ENCODE assay signal across 8 mouse cellular contexts in genomic region chr8:71601939-71602665, GRCm38 (mm10). TPM values are rescaled to one million over a fixed set of nuclear protein-coding genes. Genes with fewer than 3 reads are reported as not detected.
DNase-seq lines count a peak whose midpoint lies in the region; ATAC-seq and TF ChIP-seq lines count a peak whose summit lies in the region.

No protein-coding gene starts in this region.

- peaks cover 28% of the 10 kb centered on the region for H3K27me3 ChIP-seq in forebrain, embryonic 16.5 days (replicated peaks; ENCODE audit: control insufficient read depth, insufficient read depth, low read length)
- H3K27me3 ChIP-seq in liver, embryonic 14.5 days (ENCODE audit: control insufficient read depth, insufficient read depth, low read length), result peaks cover 27% of the 10 kb centered on the region
- peaks cover 14% of the 10 kb centered on the region for H3K27me3 ChIP-seq in stomach, embryonic 15.5 days (replicated peaks)

- peak overlapping the region; percentile 52 for H3K4me2 ChIP-seq in forebrain, embryonic 16.5 days (ENCODE audit: low read length)
- peak overlapping the region; percentile 43 for H3K4me2 ChIP-seq in liver, embryonic 14.5 days (ENCODE audit: low read depth)
- H3K4me2 ChIP-seq in stomach, embryonic 15.5 days, result peak overlapping the region; percentile 85

- no peaks in the 10 kb centered on the region for H3K36me3 ChIP-seq in forebrain, embryonic 16.5 days (ENCODE audit: control insufficient read depth, insufficient read depth)
- no peaks in the 10 kb centered on the region for H3K36me3 ChIP-seq in liver, embryonic 14.5 days (replicated peaks; ENCODE audit: control insufficient read depth, insufficient read depth, low read depth)
- H3K36me3 ChIP-seq in stomach, embryonic 15.5 days, result no peaks in the 10 kb centered on the region

- ATAC-seq in forebrain, embryonic 16.5 days, result peak; percentile 62
- ATAC-seq in liver, embryonic 14.5 days (ENCODE audit: insufficient read depth), result no peak
- peak; percentile 3 for ATAC-seq in stomach, embryonic 15.5 days (ENCODE audit: insufficient read depth, low FRiP score, low read depth)

- peaks cover 9% of the 10 kb centered on the region for H3K4me1 ChIP-seq in forebrain, embryonic 16.5 days (replicated peaks; ENCODE audit: control insufficient read depth, insufficient read depth, low read length)
- no peaks in the 10 kb centered on the region for H3K4me1 ChIP-seq in liver, embryonic 14.5 days (replicated peaks; ENCODE audit: control insufficient read depth in 2 of 2, insufficient read depth in 2 of 2, low read length in 1 of 2)
- H3K4me1 ChIP-seq in stomach, embryonic 15.5 days, result peaks cover 18% of the 10 kb centered on the region

- no peaks in the 10 kb centered on the region for H3K9me3 ChIP-seq in forebrain, embryonic 16.5 days (ENCODE audit: control insufficient read depth, low read length)
- H3K9me3 ChIP-seq in liver, embryonic 14.5 days (ENCODE audit: control insufficient read depth, low read length), result no peaks in the 10 kb centered on the region
- H3K9me3 ChIP-seq in stomach, embryonic 15.5 days, result no peaks in the 10 kb centered on the region

- peak overlapping the region; percentile 48 for H3K9ac ChIP-seq in forebrain, embryonic 16.5 days (replicated peaks; ENCODE audit: low read depth, low read length)
- H3K9ac ChIP-seq in liver, embryonic 14.5 days (replicated peaks), result no peak overlapping the region
- no peak overlapping the region for H3K9ac ChIP-seq in stomach, embryonic 15.5 days

- no peak for TF ChIP-seq CTCF in liver, embryonic 14.5 days (IDR thresholded peaks at IDR 0.05; ENCODE audit: low read depth)

- DNase-seq in embryo, embryonic 10.5 days (ENCODE audit: low spot score), result peak; percentile 22
- DNase-seq in embryo, embryonic 10 days (ENCODE audit: low spot score), result no peak
- DNase-seq in CD4-positive, CD25-positive, alpha-beta regulatory T cell, adult 2 months (ENCODE audit: low read depth, low spot score), result peak; percentile 64
- DNase-seq in liver, embryonic 14.5 days (ENCODE audit: low read depth in 3 of 3, low spot score in 3 of 3), result no peak
- no peak for DNase-seq in layer of hippocampus, adult 8-10 months (ENCODE audit: low spot score in 2 of 2)
- DNase-seq in right cerebral cortex, postnatal 36 days (ENCODE audit: low spot score in 2 of 2), result no peak

- no peak overlapping the region for H3K27ac ChIP-seq in forebrain, embryonic 16.5 days (ENCODE audit: low read length)
- H3K27ac ChIP-seq in liver, embryonic 14.5 days, result no peak overlapping the region
- H3K27ac ChIP-seq in stomach, embryonic 15.5 days, result no peak overlapping the region

- no peak for TF ChIP-seq EP300 in liver, embryonic 14.5 days (IDR thresholded peaks at IDR 0.05; ENCODE audit: low read depth)

- 2% methylated on average over 64 of the region's 65 CpGs for WGBS in forebrain, embryonic 16.5 days
- WGBS in liver, embryonic 14.5 days (ENCODE audit: insufficient replicate concordance), result 5% methylated on average over 65 of the region's 65 CpGs
- whole genome bisulfite sequencing in stomach, embryonic 15.5 days, result 5% methylated on average over 65 of the region's 65 CpGs

- peak overlapping the region; percentile 37 for H3K4me3 ChIP-seq in forebrain, embryonic 16.5 days (replicated peaks; ENCODE audit: low read length)
- H3K4me3 ChIP-seq in liver, embryonic 14.5 days (ENCODE audit: insufficient read depth in 1 of 2, low read depth in 2 of 2, low read length in 2 of 2), result peak overlapping the region in 1 of 2 experiments; percentile 10; a peak in 1 of 4 replicates
- H3K4me3 ChIP-seq in stomach, embryonic 15.5 days (replicated peaks), result peak overlapping the region; percentile 38

RNA-seq across cellular contexts. Expression of gene Fam129c, which starts 4.7 kb away (rescaled TPM):
- 6.2 and 8.4 TPM in 2 replicates for polyA plus RNA-seq in forebrain, embryonic 16.5 days (2015; fragmentation: Nextera tagmentation; extraction: Ambion mirVana)
- polyA plus RNA-seq in liver, embryonic 14.5 days (2012; rRNA removed), result 1.1 TPM in 2 replicates
- 0.56 and 0.99 TPM in 2 replicates for polyA plus RNA-seq in liver, embryonic 14.5 days (2014; fragmentation: Nextera tagmentation; extraction: Ambion mirVana)
- polyA plus RNA-seq in stomach, embryonic 15.5 days (2015; fragmentation: Nextera tagmentation; extraction: Ambion mirVana), result 4.3 and 4.7 TPM in 2 replicates
- total RNA-seq in layer of hippocampus, adult 8-10 months (2022), result 1 to 10 TPM; 2.0 to 4.6 (median 3.5) TPM

RNA-seq across cellular contexts. Expression of gene Colgalt1, which starts 8.7 kb away (rescaled TPM):
- 60.4 and 63.6 TPM in 2 replicates for polyA plus RNA-seq in forebrain, embryonic 16.5 days (2015; fragmentation: Nextera tagmentation; extraction: Ambion mirVana)
- polyA plus RNA-seq in liver, embryonic 14.5 days (2012; rRNA removed), result 30.9 and 31.4 TPM in 2 replicates
- 20.5 and 20.7 TPM in 2 replicates for polyA plus RNA-seq in liver, embryonic 14.5 days (2014; fragmentation: Nextera tagmentation; extraction: Ambion mirVana)
- 70.6 and 75.1 TPM in 2 replicates for polyA plus RNA-seq in stomach, embryonic 15.5 days (2015; fragmentation: Nextera tagmentation; extraction: Ambion mirVana)
- total RNA-seq in layer of hippocampus, adult 8-10 months (2022), result 10 to 100 TPM; 53.2 to 59.7 (median 53.8) TPM

RNA-seq across cellular contexts. Expression of gene Pgls, which starts 10.1 kb away (rescaled TPM):
- 167 and 189 TPM in 2 replicates for polyA plus RNA-seq in forebrain, embryonic 16.5 days (2015; fragmentation: Nextera tagmentation; extraction: Ambion mirVana)
- polyA plus RNA-seq in liver, embryonic 14.5 days (2012; rRNA removed), result 45.6 and 58.5 TPM in 2 replicates
- polyA plus RNA-seq in liver, embryonic 14.5 days (2014; fragmentation: Nextera tagmentation; extraction: Ambion mirVana), result 104 and 105 TPM in 2 replicates
- 238 and 243 TPM in 2 replicates for polyA plus RNA-seq in stomach, embryonic 15.5 days (2015; fragmentation: Nextera tagmentation; extraction: Ambion mirVana)
- total RNA-seq in layer of hippocampus, adult 8-10 months (2022), result 10 to 100 TPM; 29.1 to 38.5 (median 33.6) TPM

RNA-seq across cellular contexts. Expression of gene Slc27a1, which starts 33.4 kb away (rescaled TPM):
- 74.6 and 75.9 TPM in 2 replicates for polyA plus RNA-seq in forebrain, embryonic 16.5 days (2015; fragmentation: Nextera tagmentation; extraction: Ambion mirVana)
- 1.9 and 2.4 TPM in 2 replicates for polyA plus RNA-seq in liver, embryonic 14.5 days (2012; rRNA removed)
- polyA plus RNA-seq in liver, embryonic 14.5 days (2014; fragmentation: Nextera tagmentation; extraction: Ambion mirVana), result 0.28 and 0.71 TPM in 2 replicates
- polyA plus RNA-seq in stomach, embryonic 15.5 days (2015; fragmentation: Nextera tagmentation; extraction: Ambion mirVana), result 37.1 and 38.8 TPM in 2 replicates
- total RNA-seq in layer of hippocampus, adult 8-10 months (2022), result 100 to 1,000 TPM; 107 to 130 (median 117) TPM

RNA-seq across cellular contexts. Expression of gene Nxnl1, which starts 35.7 kb away (rescaled TPM):
- polyA plus RNA-seq in forebrain, embryonic 16.5 days (2015; fragmentation: Nextera tagmentation; extraction: Ambion mirVana), result not detected in 2 replicates
- not detected in 2 replicates for polyA plus RNA-seq in liver, embryonic 14.5 days (2012; rRNA removed)
- 0.06 TPM in 2 replicates for polyA plus RNA-seq in liver, embryonic 14.5 days (2014; fragmentation: Nextera tagmentation; extraction: Ambion mirVana)
- 0.08 and 0.15 TPM in 2 replicates for polyA plus RNA-seq in stomach, embryonic 15.5 days (2015; fragmentation: Nextera tagmentation; extraction: Ambion mirVana)
- total RNA-seq in layer of hippocampus, adult 8-10 months (2022), result under 1 TPM in 2 of 4 experiments, not detected in 2; 0.14 to 0.28 TPM

Comparison
In these comparisons a context has a peak if more than half of its experiments do, and no peak if none do; other contexts are left out.
1. DNase-seq: peak in embryo, embryonic 10.5 days (single experiment) and CD4-positive, CD25-positive, alpha-beta regulatory T cell, adult 2 months (single experiment); none in embryo, embryonic 10 days (single experiment), liver, embryonic 14.5 days (0 of 3), layer of hippocampus, adult 8-10 months (0 of 2) and right cerebral cortex, postnatal 36 days (0 of 2).
2. Peak in every context shown above with its lines, with median percentiles within 50 percentile points of each other: H3K4me2 ChIP-seq.